Mouse (Mus musculus) ovary, postnatal 36 days (tissue): ENCODE data around the gene Cyb561a3.

ENCODE experiments used
- DNase-seq: peaks from one replicate; pipeline ENCODE4 v3.0.0; 2022; ENCODE audit warnings: low spot score, mixed read lengths

Cyb561a3 gene

DNA sequence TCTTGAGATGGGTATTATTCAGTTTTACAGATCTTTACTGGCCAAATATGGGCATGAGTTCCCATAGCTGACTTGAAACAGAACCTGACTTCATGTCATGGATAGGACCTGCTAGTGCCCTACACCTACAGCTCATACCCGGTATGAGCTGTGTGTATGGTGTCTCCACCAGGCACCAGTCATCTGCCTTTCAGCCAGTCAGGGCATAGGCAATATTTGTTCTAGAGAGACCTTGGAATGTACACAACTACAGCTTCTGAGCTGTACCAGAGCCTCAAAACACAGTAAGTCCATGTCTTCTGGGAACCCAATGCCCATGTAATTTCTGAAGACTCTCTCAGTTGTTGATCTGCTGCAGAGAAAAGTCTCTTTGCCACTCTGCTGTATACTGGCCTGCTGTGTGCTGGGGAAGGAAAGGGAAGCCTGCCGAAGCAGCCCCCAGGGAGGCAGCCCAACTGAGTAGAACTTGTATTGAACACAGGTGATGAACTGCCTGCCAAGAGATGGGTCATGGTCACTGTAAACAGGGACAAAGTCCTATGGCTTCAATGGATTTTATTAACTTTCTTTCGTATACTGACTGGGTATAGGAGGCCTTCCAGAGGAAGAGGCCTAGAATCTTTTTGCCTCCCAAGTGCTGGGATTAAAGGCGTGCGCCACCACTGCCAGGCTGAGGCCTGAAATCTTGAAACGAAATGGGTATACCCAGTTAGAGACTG, 14.8 kb downstream of the Cyb561a3 start:
- no peak for DNase-seq

DNA sequence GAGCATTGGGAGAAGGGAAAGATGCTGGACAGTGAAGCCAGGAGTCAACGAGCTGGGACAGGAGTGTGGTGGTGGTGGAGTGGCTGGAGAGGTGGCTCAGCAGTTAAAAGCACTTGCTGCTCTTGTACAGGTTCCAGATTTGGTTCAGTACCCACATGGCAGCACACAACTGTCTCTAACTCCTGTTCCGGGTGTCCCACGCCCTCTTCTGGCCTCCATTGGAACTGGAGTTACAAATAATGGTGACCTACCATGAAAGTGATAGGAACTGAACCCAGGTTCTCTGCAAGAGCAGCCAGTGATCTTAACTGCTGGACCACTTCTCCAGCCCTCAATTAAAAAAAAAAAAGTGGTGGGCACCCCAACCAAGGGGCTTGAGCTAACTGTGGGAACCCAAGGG, 21.2 kb downstream of the Cyb561a3 start:
- DNase-seq = no peak

DNA sequence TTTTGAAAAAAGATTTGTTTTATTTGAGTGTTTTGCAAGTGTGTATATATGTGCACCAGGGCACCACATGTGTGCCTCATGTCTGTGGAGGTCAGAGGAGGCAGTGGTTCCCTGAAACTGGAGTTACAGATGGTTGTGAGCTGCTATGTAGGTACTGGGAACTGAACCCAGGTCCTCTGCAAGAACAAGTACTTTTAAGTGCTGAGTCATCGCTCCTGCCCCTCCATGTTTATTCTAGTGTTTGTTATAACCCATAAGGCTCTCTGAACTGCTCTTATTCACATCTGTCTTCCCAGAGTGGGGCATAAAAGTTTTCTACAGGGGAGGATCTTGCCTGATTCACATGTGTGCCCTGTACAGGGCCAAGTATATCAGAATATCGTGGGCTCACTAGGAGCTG, 22.7 kb downstream of the Cyb561a3 start:
- DNase-seq = no peak

DNA sequence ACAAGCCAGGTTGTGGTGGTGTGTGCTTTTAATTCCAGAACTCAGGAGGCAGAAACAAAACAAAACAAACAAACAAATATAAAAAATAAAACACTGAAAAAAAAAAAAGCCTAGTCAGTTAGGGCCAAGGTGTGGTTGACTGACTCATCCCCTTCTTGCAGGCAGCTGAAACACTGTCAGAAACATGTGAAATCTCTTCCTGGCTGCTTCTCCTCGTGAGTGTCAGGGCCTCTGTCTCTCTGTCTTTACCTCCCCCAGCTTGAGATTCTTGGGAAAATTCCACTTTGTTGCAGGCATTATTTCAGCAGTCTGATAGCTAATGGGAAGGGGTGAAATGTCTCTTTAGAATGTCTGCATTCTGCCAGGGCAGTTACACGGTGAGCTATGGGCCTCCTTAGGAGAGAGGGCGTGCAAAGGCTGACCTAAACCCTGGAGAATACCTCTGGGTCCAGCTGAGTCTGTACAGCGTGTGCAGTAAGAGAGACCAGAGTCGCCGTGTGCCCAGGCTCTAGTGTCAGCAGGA, 25.3 kb downstream of the Cyb561a3 start:
- no peak for DNase-seq

DNA sequence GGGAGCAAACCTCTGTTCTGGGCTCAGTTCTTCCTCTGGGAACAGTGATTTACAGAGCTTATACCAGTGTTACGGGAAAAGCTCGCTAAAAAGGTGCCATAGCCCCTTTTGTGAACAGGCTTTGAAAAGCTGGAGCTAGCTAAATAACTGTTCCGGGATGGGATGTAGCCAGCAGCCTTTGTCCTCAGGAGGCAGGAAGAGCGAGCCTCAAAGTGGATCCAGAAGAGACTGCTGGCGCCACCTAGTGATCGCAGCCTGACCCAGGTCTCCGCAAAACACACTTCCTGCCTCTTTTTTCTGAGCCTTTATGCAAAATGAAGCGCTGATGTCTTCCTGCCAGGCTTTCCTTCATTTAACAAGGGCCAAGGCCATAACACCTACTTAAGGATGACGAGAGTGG, 25.8 kb downstream of the Cyb561a3 start:
- peak; percentile 86 for DNase-seq

DNA sequence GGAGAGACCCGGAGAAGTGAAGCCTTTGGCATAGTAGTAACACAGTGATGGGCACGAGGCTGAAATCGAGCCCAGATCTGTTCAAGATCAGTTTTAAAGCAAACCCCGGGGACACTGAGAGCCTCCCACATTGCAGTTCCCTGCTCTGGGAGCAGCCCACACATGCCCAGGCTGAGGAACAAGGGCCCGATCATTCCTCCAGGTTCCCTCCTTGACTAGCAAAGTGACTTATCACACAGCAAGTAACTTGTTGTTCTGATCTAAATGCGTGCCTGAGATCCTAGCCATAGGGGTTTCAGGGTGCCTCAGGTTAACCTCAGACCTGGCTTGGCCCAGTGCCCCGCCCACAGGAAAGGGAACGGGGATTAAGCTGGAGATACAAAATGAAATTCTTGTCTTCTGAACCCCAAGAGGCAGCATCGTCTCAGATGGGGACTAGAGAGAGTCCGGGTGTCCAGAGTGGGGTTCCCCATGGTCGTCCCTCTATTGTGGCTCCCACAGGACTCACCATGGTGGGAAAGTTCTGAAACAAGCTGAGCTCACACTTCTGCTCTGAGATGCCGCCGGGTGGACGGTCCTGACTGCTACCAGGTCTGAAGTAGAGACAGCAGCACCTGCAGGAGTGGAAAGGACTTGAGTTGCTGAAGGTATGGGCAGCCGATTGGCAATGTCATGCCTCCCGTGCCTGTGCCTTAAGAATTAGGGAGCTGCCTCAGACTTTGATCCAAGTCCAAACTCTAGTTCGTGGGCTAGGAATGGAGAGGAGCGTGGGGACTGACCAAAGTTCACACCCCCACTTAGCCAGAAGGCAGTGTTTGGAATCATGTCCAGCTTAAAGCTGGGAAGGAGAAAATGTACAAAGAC, 26.9 kb downstream of the Cyb561a3 start:
- DNase-seq = no peak

DNA sequence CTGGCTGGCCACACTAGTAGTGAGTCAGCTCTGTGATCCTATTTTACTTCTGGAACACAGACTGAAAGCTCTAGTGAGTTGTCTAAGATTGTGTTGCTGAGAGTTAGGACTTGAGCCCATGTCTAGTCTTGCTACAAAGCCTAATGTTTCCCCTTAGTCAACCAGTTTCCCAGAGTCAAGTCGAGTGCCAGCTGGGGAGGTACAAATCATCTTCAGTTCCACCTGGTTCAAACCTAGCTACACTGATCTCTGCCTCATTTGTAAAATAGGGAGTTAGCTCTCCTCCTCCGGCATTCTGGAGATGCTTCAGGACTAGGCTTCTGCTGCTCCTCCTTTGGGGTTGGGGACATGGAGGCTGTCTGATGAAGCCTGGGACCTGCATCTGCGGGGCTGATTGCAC, 27.6 kb downstream of the Cyb561a3 start:
- DNase-seq = no peak

DNA sequence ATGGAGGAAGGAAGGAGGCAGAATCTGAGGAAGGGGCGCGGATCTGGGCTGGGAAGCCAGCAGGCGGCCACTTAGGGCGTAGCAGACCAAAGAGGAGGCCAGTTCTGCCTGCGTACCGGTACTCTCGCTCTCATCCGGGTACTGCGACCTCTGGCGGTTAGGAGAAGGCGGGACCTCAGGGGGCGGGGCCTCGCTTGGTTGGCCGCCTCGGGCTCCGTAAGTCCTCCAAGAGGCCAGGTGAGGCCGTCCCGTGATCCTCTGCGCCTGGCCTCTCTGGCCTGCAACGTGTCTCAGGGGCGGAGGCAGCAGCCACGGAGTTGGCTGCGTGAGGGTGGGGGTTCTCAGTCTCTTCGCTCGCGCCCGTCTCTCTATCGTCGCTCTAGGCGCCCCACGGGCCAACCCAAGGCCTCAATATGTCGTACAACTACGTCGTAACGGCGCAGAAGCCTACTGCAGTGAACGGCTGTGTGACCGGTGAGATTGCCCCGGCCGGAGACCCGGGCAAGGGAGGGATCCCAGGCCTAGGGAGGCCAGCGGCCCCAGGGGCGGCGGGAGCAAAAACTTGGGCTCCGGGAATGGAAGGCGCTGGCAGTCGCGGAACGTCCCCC, 28.4 kb downstream of the Cyb561a3 start, which contains the start of the genes Ddb1 and Tkfc:
Ddb1 (plus strand) TSS at position 35 of the 608 bp plus-strand sequence.
Tkfc (minus strand) TSS at position 362 of the 608 bp plus-strand sequence.
- DNase-seq = peak; percentile 99

DNA sequence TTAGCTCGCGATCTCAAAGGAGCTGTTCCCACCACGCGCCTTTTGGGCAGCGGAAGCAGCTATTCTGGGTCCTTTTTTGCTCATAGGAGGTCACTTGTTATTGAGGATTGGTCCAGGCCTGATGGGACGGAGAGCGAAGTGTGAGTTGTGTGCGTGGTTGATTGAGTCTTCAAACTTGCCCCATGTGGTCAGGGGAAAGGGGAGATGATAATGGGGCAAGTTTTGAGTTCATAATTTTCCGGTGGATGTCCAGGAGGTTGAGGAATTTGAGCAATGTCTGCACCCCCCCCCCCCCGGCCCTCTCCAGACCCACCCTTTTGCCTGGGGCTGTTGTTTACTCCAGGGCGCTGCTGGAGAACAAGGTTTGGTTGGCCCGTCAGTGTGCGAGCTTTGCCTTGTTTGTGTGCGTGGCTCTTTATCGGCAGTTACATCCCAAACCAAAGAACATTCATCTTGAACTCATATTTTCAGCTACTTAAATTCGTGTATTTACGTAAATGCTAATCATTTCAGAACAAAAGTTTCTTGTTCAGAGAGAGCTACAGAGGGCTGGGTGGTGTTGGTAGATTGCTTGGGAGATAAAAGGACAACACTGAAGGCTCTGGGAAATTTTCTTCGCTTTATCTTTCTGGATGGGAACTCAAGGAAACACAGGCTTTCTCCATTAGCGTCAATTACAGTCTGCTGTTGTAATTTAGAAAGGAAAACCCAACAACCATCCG, 29.1 kb downstream of the Cyb561a3 start:
- DNase-seq = no peak

DNA sequence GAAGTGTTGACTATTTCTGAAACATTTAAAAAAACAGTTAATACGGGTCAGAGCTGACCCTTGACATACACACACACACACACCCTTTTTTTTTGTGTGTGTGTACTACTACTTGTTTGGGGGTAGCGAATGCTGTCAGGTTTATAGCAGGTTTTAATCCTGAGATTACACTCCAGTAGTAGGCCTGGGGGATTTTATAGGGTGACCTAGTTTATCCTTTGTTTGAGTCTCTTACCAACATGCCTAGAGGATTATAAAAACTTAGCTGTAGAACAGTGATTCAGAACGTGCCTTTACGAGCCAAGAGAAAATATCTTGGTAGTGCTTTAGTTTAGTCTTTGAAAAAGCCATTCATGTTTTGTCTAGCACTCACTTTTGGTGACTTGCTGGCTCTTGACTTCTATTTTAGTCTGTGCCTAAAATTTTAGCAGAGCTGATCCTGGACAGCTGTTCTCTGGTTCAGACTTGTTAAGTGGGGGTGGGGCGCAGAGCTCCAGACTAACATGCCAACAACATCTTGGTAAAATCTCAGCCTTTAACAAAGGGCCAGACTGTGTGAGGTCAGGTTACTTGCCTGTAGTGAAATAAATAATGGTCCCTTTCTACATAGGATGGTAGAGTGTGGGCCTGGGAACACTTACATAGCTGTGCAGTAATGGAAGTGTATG, 31.7 kb downstream of the Cyb561a3 start:
- DNase-seq = no peak

DNA sequence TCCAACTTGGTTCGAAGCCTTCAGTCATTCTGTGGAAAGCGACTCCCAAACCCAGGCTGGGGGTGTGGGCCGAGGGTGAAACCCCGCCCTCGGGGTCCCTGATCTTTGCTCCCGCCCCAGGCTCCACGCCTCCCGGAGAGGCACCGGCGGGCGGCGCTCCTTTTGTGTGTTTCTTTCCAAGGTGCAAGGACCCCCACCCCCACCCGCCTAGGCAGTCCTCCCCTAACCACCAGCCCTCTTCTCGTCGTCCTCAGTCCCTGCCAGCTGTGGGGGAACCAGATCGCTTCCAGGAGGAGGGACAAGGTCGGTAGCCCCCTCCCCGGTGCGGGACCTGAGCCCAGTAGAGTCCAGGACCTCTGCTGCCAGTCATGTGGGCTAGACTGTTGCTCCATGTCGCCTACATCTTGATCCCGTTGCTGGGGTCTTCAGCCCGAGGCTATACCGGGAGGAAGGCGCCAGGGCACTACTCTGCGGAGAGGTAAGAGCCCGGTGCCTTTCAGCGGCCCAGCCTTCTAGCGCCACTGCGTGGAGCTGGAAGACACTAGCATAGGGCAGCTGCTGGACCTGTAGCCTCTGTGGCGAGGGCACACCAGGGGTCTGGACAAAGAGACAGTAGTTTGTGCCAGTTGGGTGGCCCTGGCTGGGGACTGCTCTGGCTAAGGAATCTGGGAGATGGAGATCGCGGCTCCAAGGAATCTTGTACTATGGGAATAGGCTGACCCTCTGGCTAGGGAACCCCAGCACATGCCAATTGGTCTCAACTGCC, 57.3 kb downstream of the Cyb561a3 start, which contains the start of gene Vwce:
Vwce (plus strand) TSS at position 108 of the 766 bp plus-strand sequence.
- peak; percentile 53 for DNase-seq

DNA sequence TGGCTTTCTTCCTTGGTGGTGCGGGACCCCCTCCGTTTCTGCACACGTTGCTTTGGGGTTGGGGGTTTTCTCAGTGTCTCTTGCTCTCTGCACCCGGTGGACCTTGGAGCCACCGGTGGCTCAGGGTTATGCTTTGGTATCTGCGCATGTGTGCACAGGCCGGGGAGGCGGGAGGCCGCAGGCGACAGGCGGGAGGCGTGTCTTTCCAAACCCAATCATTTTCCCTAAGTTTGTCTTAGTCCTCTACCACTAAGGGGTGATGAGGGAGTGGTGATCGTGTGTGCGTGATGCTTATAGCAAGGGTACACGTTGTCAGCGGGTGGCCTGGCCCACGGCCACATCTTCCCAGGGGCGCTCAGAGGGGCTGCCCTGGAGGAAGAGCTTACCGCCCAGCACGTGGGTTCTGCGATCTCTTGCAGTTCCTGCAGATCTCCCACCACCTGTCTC, 57.9 kb downstream of the Cyb561a3 start:
- DNase-seq = peak; percentile 55

DNA sequence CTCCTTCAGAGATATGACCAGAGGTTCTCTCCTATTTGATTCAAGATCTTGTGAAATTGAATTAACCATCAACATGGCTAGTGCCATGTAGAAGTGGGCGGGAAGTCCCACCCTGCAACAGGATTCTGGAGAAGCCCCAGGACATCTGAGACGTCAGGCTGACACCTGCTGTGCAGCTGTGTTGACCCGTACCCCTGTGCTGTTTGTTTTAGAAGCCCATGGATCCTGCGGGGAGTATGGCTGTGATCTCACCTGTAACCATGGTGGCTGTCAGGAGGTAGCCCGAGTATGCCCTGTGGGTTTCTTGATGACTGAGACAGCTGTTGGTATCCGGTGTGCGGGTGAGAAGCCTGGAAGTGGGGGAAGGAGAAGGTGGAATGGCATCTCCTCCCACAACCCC, 60.9 kb downstream of the Cyb561a3 start:
- no peak for DNase-seq

DNA sequence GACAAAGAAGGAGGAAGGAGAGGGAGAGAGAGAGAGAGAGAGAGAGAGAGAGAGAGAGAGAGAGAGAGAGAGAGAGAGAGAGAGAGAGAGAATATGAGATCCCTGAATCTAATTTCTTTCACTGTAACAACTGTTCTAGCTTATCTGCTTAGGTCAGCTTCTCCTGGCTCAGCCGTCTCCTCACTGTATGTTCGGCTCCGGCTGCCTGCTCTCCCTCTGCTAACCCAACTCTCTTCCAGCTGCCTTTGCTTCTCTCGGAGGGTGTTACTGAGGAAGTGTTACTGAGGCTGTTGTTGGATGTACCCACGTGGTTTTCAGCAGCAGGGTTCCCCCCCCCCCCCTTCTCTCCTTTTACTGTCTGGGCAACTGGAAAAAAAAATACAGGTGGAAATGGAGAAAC, 63.1 kb downstream of the Cyb561a3 start:
- no peak for DNase-seq

DNA sequence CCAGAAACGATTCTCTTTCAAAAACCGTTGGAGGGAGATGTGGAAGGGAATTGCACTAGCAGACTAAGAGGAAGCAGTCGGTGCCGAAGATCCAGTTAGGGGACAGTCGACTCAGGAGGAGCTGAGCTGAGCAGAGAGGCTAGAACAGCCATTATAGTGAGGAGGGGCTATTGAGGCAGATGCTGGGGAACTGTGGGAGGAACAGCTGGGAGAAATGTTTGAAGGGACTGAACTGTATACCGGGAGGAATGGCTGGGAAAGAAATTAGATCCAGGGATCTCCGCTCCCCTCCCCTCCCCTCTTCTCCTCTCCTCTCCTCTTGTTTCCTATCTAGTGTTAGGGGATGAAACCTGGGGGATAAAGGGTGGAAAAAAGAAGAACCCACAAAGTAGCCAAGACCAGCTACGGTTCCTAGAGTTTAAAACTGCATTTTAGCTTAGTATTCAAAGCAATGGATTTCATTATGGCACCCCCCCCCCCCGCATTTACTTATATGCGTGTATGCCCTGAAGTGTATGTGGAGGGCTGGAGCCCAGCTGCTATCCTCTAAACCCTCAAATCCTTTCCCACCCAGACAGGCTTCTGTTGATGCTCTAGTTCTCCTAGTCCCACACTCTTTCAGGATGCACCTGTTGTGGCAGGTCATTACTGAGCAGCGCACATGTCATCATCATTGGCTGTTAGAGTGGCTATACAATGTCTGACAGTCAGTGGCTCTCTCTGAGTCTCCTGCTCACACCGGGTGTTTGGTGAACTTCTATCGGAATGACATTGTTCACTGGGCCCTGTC, 63.8 kb downstream of the Cyb561a3 start:
- DNase-seq = no peak
